Mouse (Mus musculus) midbrain, embryonic 10.5 days (tissue): Measurements from ENCODE around the gene Ttc21b. TPM values are rescaled to one million over a fixed set of nuclear protein-coding genes. Genes with fewer than 3 reads are reported as not detected.

Experiments used
- DNase-seq: peaks from one replicate; pipeline ENCODE4 v3.0.0-alpha.2; 2017; ENCODE audit warnings: low spot score
- H3K27ac ChIP-seq: fragments of 300-500 bp; sonication (generic); replicated peaks from 2 replicates; pipeline ENCODE4 v1.5.1; 2016; ENCODE audit warnings: mild to moderate bottlenecking
- H3K27me3 ChIP-seq: fragments of 300-500 bp; sonication (generic); 2 replicates; pipeline ENCODE4 v1.6.1; 2016; ENCODE audit warnings: low read depth, mild to moderate bottlenecking; ENCODE audit not compliant: poor library complexity, severe bottlenecking
- H3K36me3 ChIP-seq: fragments of 300-500 bp; sonication (generic); 2 replicates; pipeline ENCODE4 v1.6.1; 2016; ENCODE audit warnings: mild to moderate bottlenecking, moderate library complexity
- H3K4me1 ChIP-seq: fragments of 300-500 bp; sonication (generic); 2 replicates; pipeline ENCODE4 v1.6.1; 2016
- H3K4me3 ChIP-seq: fragments of 300-500 bp; sonication (generic); 2 replicates; pipeline ENCODE4 v1.5.1; 2016; ENCODE audit warnings: mild to moderate bottlenecking, moderate library complexity
- H3K9me3 ChIP-seq: fragments of 300-500 bp; sonication (generic); replicated peaks from 2 replicates; pipeline ENCODE4 v1.6.1; 2016; ENCODE audit warnings: mild to moderate bottlenecking
- WGBS: fragments of 180-500 bp; shearing (Covaris S2); methylation state at CpG from one replicate; pipeline ENCODE4 v1.1.7; 2016; 5-methylcytosine and 5-hydroxymethylcytosine counted together
- polyA plus RNA-seq: library from polyadenylated mRNA; unstranded; fragments of >200 nt; fragmentation: Nextera tagmentation; extraction: Ambion mirVana; gene quantifications from 2 replicates; pipeline ENCODE4 v1.2.1, GENCODE M21; 2016

The Ttc21b gene
- polyA plus RNA-seq, result 12.6 and 12.8 TPM in 2 replicates

- H3K36me3 ChIP-seq, result peaks cover 6% of the 10 kb centered on the region
- peaks cover 8% of the 10 kb centered on the region for H3K27me3 ChIP-seq
- peak within 1 kb of the TSS; percentile 92 for H3K27ac ChIP-seq
- H3K4me1 ChIP-seq, result peaks cover 15% of the 10 kb centered on the region
- H3K4me3 ChIP-seq, result peak within 1 kb of the TSS; percentile 87
- peak; percentile 98 for DNase-seq
- no peaks in the 10 kb centered on the region for H3K9me3 ChIP-seq
- WGBS, result under 1% methylated on average over 56 of the region's 56 CpGs
These were observed at the start of gene Ttc21b for GRCm38 (mm10) chr2:66256220-66257131. Ttc21b (minus strand) TSS chr2:66256617.

- no peak for DNase-seq
- WGBS, result 85% methylated on average over 3 of the region's 3 CpGs
- no peaks in the 10 kb centered on the region for H3K27me3 ChIP-seq
- no peak overlapping the region for H3K27ac ChIP-seq
- H3K4me1 ChIP-seq, result no peaks in the 10 kb centered on the region
- no peaks in the 10 kb centered on the region for H3K36me3 ChIP-seq
- H3K9me3 ChIP-seq, result no peaks in the 10 kb centered on the region
- H3K4me3 ChIP-seq, result no peak overlapping the region
These were observed 16.1 kb upstream of the Ttc21b start for GRCm38 (mm10) chr2:66272551-66272950.

GRCm38 (mm10) chr2:66244013-66244412 is 12.4 kb downstream of the Ttc21b start:
- Histone ChIP-seq H3K27me3 (no peaks in the 10 kb centered on the region), H3K9me3 (no peaks in the 10 kb centered on the region), H3K36me3 (peaks cover 46% of the 10 kb centered on the region), H3K27ac (no peak overlapping the region), H3K4me1 (no peaks in the 10 kb centered on the region), H3K4me3 (no peak overlapping the region)
- WGBS, result 96% methylated on average over 1 of the region's 1 CpGs
- no peak for DNase-seq

- WGBS, result 91% methylated on average over 1 of the region's 1 CpGs
- DNase-seq, result no peak
- H3K27me3 ChIP-seq, result no peaks in the 10 kb centered on the region
- H3K4me1 ChIP-seq, result no peaks in the 10 kb centered on the region
- H3K9me3 ChIP-seq, result no peaks in the 10 kb centered on the region
- no peak overlapping the region for H3K4me3 ChIP-seq
- no peak overlapping the region for H3K27ac ChIP-seq
- H3K36me3 ChIP-seq, result peaks cover 36% of the 10 kb centered on the region
These were observed 16.1 kb downstream of the Ttc21b start for GRCm38 (mm10) chr2:66240334-66240733.

- H3K4me1 ChIP-seq, result no peaks in the 10 kb centered on the region
- DNase-seq, result no peak
- WGBS, result 90% methylated on average over 5 of the region's 5 CpGs
- H3K36me3 ChIP-seq, result peaks cover 48% of the 10 kb centered on the region
- no peak overlapping the region for H3K4me3 ChIP-seq
- no peaks in the 10 kb centered on the region for H3K9me3 ChIP-seq
- no peak overlapping the region for H3K27ac ChIP-seq
- no peaks in the 10 kb centered on the region for H3K27me3 ChIP-seq
These were observed 17.5 kb downstream of the Ttc21b start for GRCm38 (mm10) chr2:66238886-66239285.

- WGBS, result 95% methylated on average over 7 of the region's 7 CpGs
- Histone ChIP-seq H3K27me3 (no peaks in the 10 kb centered on the region), H3K36me3 (peaks cover 41% of the 10 kb centered on the region), H3K9me3 (no peaks in the 10 kb centered on the region), H3K4me1 (no peaks in the 10 kb centered on the region), H3K27ac (no peak overlapping the region), H3K4me3 (no peak overlapping the region)
- DNase-seq, result no peak
These were observed 35.5 kb downstream of the Ttc21b start for GRCm38 (mm10) chr2:66220954-66221353.

- H3K36me3 ChIP-seq, result peaks cover 52% of the 10 kb centered on the region
- no peak overlapping the region for H3K27ac ChIP-seq
- no peaks in the 10 kb centered on the region for H3K9me3 ChIP-seq
- H3K4me1 ChIP-seq, result no peaks in the 10 kb centered on the region
- no peak overlapping the region for H3K4me3 ChIP-seq
- 90% methylated on average over 10 of the region's 10 CpGs for WGBS
- no peaks in the 10 kb centered on the region for H3K27me3 ChIP-seq
- DNase-seq, result no peak
These were observed 46.5 kb downstream of the Ttc21b start for GRCm38 (mm10) chr2:66209875-66210274.

GRCm38 (mm10) chr2:66209353-66209752 is 47.1 kb downstream of the Ttc21b start:
- no peaks in the 10 kb centered on the region for H3K27me3 ChIP-seq
- WGBS, result 96% methylated on average over 13 of the region's 13 CpGs
- no peaks in the 10 kb centered on the region for H3K9me3 ChIP-seq

GRCm38 (mm10) chr2:66206796-66207195 is 49.6 kb downstream of the Ttc21b start:
- WGBS, result 94% methylated on average over 2 of the region's 2 CpGs
- Histone ChIP-seq H3K9me3 (no peaks in the 10 kb centered on the region), H3K4me1 (no peaks in the 10 kb centered on the region), H3K27me3 (no peaks in the 10 kb centered on the region), H3K27ac (no peak overlapping the region), H3K36me3 (peaks cover 45% of the 10 kb centered on the region), H3K4me3 (no peak overlapping the region)
- no peak for DNase-seq

More at GRCm38 (mm10) chr2:66209353-66209752, 47.1 kb downstream of the Ttc21b start:
- H3K27ac ChIP-seq, result no peak overlapping the region
- DNase-seq, result no peak
- peaks cover 49% of the 10 kb centered on the region for H3K36me3 ChIP-seq
- H3K4me3 ChIP-seq, result no peak overlapping the region
- H3K4me1 ChIP-seq, result no peaks in the 10 kb centered on the region

- Histone ChIP-seq H3K4me3 (no peak overlapping the region), H3K36me3 (peaks cover 52% of the 10 kb centered on the region), H3K27me3 (no peaks in the 10 kb centered on the region), H3K4me1 (no peaks in the 10 kb centered on the region), H3K27ac (no peak overlapping the region), H3K9me3 (no peaks in the 10 kb centered on the region)
- DNase-seq, result no peak
- 93% methylated on average over 2 of the region's 2 CpGs for WGBS
These were observed 52.2 kb downstream of the Ttc21b start for GRCm38 (mm10) chr2:66204218-66204617.

- Histone ChIP-seq H3K9me3 (no peaks in the 10 kb centered on the region), H3K27ac (no peak overlapping the region), H3K4me1 (no peaks in the 10 kb centered on the region), H3K4me3 (no peak overlapping the region), H3K27me3 (no peaks in the 10 kb centered on the region), H3K36me3 (peaks cover 45% of the 10 kb centered on the region)
- WGBS, result 58% methylated on average over 3 of the region's 3 CpGs
- DNase-seq, result no peak
These were observed 56.2 kb downstream of the Ttc21b start for GRCm38 (mm10) chr2:66200195-66200594.

GRCm38 (mm10) chr2:66191691-66192100 is 64.7 kb downstream of the Ttc21b start:
- Histone ChIP-seq H3K27me3 (no peaks in the 10 kb centered on the region), H3K4me1 (no peaks in the 10 kb centered on the region), H3K27ac (no peak overlapping the region), H3K36me3 (peaks cover 42% of the 10 kb centered on the region), H3K9me3 (no peaks in the 10 kb centered on the region), H3K4me3 (no peak overlapping the region)
- DNase-seq, result no peak
- WGBS, result 96% methylated on average over 13 of the region's 13 CpGs

GRCm38 (mm10) chr2:66190157-66190556 is 66.3 kb downstream of the Ttc21b start:
- H3K36me3 ChIP-seq, result peaks cover 33% of the 10 kb centered on the region
- no peak overlapping the region for H3K4me3 ChIP-seq
- DNase-seq, result no peak
- 91% methylated on average over 5 of the region's 5 CpGs for WGBS
- H3K9me3 ChIP-seq, result no peaks in the 10 kb centered on the region
- no peak overlapping the region for H3K27ac ChIP-seq
- no peaks in the 10 kb centered on the region for H3K27me3 ChIP-seq
- no peaks in the 10 kb centered on the region for H3K4me1 ChIP-seq
